Mouse (Mus musculus) stomach, embryonic 14.5 days (tissue): ENCODE measurements at regions not wholly inside any gene's neighbourhood (a gene's known extent, or its start where the extent isn't known, plus 50 kb on each side); places are given as distances from the start of the nearest gene placed in this dataset.

Experiments used
- ATAC-seq: fragments of 200-750 bp; cut with Nextera tagmentation; 2 replicates; pipeline ENCODE4 v1.8.0; 2017; ENCODE audit warnings: low read depth, moderate TSS enrichment; ENCODE audit not compliant: insufficient number of reproducible peaks, insufficient read depth, low FRiP score
- H3K27ac ChIP-seq: fragments of 300-500 bp; sonication (generic); 2 replicates; pipeline ENCODE4 v1.5.1; 2014; ENCODE audit warnings: mild to moderate bottlenecking, low read length, moderate library complexity, mixed read lengths
- H3K27me3 ChIP-seq: fragments of 300-500 bp; sonication (generic); 2 replicates; pipeline ENCODE4 v1.6.1; 2014; ENCODE audit warnings: low read length, control low read depth, mixed read lengths; ENCODE audit not compliant: control insufficient read depth, insufficient read depth
- H3K36me3 ChIP-seq: fragments of 300-500 bp; sonication (generic); 2 replicates; pipeline ENCODE4 v1.6.1; 2014; ENCODE audit warnings: mild to moderate bottlenecking, control low read depth, low read length, moderate library complexity, mixed read lengths; ENCODE audit not compliant: control insufficient read depth, insufficient read depth
- H3K4me1 ChIP-seq: fragments of 300-500 bp; sonication (generic); 2 replicates; pipeline ENCODE4 v1.6.1; 2014; ENCODE audit warnings: low read length, control low read depth, mixed read lengths; ENCODE audit not compliant: control insufficient read depth, insufficient read depth
- H3K4me2 ChIP-seq: fragments of 300-500 bp; sonication (generic); replicated peaks from 2 replicates; pipeline ENCODE4 v1.6.1; 2014; ENCODE audit warnings: low read depth, low read length, control low read depth
- H3K4me3 ChIP-seq: fragments of 300-500 bp; sonication (generic); 2 replicates; pipeline ENCODE4 v1.5.1; 2014; ENCODE audit warnings: low read depth, low read length, control low read depth
- H3K9ac ChIP-seq: fragments of 300-500 bp; sonication (generic); replicated peaks from 2 replicates; pipeline ENCODE4 v1.6.1; 2014; ENCODE audit warnings: low read depth, mild to moderate bottlenecking, control low read depth, low read length, moderate library complexity, mixed read lengths
- H3K9me3 ChIP-seq: fragments of 300-500 bp; sonication (generic); 2 replicates; pipeline ENCODE4 v1.6.1; 2016; ENCODE audit warnings: low read depth, low read length, control low read depth; ENCODE audit not compliant: control insufficient read depth
- WGBS: fragments of 180-500 bp; shearing (Covaris S2); extraction: QIAGEN DNeasy Blood & Tissue Kit; methylation state at CpG from one replicate; pipeline ENCODE4 v1.1.7; 2014; 5-methylcytosine and 5-hydroxymethylcytosine counted together

DNA sequence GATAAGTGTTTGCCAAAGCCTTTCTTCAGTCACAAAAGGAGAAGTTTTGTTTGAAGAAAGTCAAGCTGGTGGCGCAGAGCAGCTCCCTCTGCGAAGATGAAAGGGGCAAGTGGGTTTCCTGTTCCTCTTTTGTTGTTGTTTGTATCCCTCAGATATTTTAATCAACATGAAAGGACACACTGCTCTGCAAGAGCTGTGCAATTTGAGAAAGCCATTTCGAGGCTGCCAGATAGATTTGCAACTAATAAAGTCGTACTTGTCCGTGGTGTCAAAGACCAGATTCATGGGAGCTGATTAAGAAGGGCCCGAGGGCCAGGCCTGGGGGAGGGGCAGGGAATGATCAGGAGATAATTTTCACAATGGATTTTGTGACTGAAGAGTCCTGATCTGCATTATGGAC lies 177.7 kb downstream of the Pros1 start:
- no peak for ATAC-seq
- H3K9ac ChIP-seq, result no peak overlapping the region
- no peaks in the 10 kb centered on the region for H3K27me3 ChIP-seq
- no peaks in the 10 kb centered on the region for H3K9me3 ChIP-seq
- H3K4me3 ChIP-seq, result no peak overlapping the region
- H3K4me1 ChIP-seq, result no peaks in the 10 kb centered on the region
- H3K27ac ChIP-seq, result no peak overlapping the region
- no peaks in the 10 kb centered on the region for H3K36me3 ChIP-seq
- 53% methylated on average over 6 of the region's 6 CpGs for WGBS
- H3K4me2 ChIP-seq, result no peak overlapping the region

DNA sequence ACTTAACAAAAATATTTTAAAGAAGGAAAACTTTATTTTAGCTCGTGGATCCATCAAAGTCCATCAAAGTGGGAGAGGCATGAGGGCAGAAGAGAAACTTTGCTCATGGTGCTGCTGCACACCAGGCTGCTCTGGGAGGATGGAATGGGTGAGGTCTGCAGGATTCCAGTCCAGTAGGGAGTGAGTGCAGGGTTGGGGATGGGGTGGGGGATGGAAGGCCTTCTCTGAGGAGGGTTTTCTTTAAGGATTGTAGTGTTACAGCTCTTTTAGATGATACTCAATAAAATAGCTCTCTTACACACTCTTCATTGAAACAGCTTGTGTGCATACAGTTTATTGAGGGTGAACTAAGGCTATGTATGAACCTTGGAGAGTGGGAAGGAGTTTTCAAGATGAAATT lies 195.0 kb downstream of the Pros1 start:
- Histone ChIP-seq H3K4me2 (no peak overlapping the region), H3K4me3 (no peak overlapping the region), H3K27me3 (no peaks in the 10 kb centered on the region), H3K36me3 (no peaks in the 10 kb centered on the region), H3K4me1 (no peaks in the 10 kb centered on the region), H3K9me3 (no peaks in the 10 kb centered on the region), H3K27ac (no peak overlapping the region), H3K9ac (no peak overlapping the region)
- ATAC-seq, result no peak
- 70% methylated on average over 1 of the region's 1 CpGs for WGBS

DNA sequence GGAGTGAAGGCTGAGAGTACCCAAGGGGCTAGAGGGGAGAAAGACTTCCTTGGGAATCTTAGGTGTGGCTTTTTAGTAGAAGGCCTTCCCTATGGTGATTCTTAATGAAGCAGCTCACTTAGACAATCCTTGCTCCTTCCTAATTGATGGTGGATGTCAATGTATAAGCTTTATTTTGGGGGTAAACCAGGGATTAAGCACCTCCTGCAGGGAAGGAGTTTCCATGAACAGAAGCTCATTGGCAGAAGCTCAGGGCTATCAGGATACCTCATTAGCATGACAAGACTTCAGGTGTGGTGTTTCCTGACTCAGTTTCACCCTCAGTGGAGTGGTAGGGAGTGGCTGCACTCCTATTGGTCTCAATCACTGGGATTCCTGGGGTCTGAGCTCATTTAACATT lies 208.8 kb downstream of the Pros1 start:
- no peaks in the 10 kb centered on the region for H3K36me3 ChIP-seq
- no peaks in the 10 kb centered on the region for H3K27me3 ChIP-seq
- H3K4me1 ChIP-seq, result no peaks in the 10 kb centered on the region
- no peak overlapping the region for H3K9ac ChIP-seq
- no peak overlapping the region for H3K27ac ChIP-seq
- H3K4me3 ChIP-seq, result no peak overlapping the region
- no peaks in the 10 kb centered on the region for H3K9me3 ChIP-seq
- H3K4me2 ChIP-seq, result no peak overlapping the region
- no peak for ATAC-seq

DNA sequence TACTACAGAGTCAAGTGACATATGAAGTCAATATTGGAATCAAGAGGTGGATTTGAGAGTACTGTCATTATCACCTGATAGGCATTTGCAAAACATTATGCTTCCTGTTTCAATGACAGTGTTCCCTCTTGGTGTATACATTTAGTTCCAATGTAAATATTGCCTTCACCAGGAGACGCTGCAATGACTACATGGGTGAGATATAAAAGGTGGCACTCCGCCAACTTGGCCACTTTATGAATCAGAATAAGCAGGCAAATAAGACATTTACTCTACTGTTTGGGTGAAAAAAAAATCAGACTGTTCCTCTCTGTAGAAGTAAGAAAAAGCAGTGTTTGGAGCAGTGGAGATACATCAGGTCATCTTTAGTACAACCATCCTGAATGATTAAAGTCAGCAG lies 215.9 kb downstream of the Pros1 start:
- no peak for ATAC-seq
- WGBS, result 53% methylated on average over 2 of the region's 2 CpGs
- H3K4me3 ChIP-seq, result no peak overlapping the region
- no peak overlapping the region for H3K4me2 ChIP-seq
- H3K27me3 ChIP-seq, result no peaks in the 10 kb centered on the region
- no peaks in the 10 kb centered on the region for H3K36me3 ChIP-seq
- H3K9ac ChIP-seq, result no peak overlapping the region
- H3K9me3 ChIP-seq, result no peaks in the 10 kb centered on the region
- H3K27ac ChIP-seq, result no peak overlapping the region
- H3K4me1 ChIP-seq, result no peaks in the 10 kb centered on the region

DNA sequence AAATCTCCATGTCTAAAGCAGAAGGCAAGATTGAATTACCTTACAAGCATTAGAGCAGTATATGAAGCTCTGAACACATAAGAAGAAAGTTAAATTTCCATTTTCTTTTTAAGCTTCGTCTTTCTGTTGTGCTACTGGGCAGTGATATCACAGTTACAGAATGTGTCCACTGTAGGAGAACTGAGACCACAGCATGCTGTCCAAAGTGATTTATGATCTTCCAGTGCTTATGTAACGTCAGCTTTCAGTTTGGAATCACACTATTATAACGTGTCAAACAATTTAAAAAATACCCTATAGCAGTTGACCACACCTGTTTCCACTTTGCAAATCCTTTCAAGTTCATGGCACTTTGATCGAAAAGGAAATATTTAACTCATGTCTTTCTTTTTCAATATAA lies 221.7 kb downstream of the Pros1 start:
- Histone ChIP-seq H3K27me3 (no peaks in the 10 kb centered on the region), H3K9ac (no peak overlapping the region), H3K4me2 (no peak overlapping the region), H3K4me1 (no peaks in the 10 kb centered on the region), H3K4me3 (no peak overlapping the region), H3K36me3 (no peaks in the 10 kb centered on the region), H3K9me3 (no peaks in the 10 kb centered on the region), H3K27ac (no peak overlapping the region)
- 40% methylated on average over 4 of the region's 4 CpGs for WGBS
- no peak for ATAC-seq

DNA sequence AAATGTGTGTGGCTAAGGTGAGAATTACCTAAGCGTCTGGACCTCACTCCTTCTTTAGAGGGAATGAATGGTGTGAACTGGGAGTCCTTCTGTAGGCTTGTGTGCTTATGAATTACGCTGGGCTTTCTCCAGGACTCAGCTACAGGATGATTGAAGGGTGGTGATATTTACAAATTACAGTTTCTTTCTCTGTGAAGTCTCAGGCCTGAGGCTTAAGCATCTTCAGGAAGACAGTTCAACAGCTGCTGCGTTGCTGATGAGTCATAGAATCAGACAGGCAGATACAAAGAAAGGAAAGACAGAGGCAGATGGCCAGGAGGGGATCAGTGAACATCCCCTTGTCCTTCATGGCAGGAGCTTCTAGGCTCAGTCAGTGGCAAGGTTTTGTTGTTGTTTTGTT lies 227.3 kb downstream of the Pros1 start:
- H3K4me3 ChIP-seq, result no peak overlapping the region
- no peaks in the 10 kb centered on the region for H3K9me3 ChIP-seq
- H3K27ac ChIP-seq, result no peak overlapping the region
- no peaks in the 10 kb centered on the region for H3K36me3 ChIP-seq
- 69% methylated on average over 3 of the region's 3 CpGs for WGBS
- ATAC-seq, result no peak
- no peak overlapping the region for H3K4me2 ChIP-seq
- H3K27me3 ChIP-seq, result no peaks in the 10 kb centered on the region
- no peaks in the 10 kb centered on the region for H3K4me1 ChIP-seq
- H3K9ac ChIP-seq, result no peak overlapping the region

DNA sequence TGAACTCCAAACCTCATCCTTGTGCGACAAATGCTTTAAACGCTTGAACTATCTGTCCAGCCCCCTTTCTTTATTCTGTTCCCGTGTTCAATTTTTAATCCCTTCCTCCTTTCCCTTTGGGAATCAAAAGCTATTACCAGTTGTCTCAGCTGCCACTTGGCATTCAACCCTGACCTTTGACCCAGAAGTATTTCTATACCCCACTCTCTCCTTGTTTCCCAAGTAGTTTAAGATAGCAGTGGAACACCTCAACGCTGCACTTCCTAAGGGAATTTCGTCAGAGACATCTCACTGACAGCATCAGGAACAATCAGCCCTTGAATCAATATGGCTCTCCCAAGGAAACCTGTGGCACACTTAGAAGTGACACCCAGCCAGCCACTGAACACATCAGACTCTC lies 229.1 kb downstream of the Pros1 start:
- no peak for ATAC-seq

DNA sequence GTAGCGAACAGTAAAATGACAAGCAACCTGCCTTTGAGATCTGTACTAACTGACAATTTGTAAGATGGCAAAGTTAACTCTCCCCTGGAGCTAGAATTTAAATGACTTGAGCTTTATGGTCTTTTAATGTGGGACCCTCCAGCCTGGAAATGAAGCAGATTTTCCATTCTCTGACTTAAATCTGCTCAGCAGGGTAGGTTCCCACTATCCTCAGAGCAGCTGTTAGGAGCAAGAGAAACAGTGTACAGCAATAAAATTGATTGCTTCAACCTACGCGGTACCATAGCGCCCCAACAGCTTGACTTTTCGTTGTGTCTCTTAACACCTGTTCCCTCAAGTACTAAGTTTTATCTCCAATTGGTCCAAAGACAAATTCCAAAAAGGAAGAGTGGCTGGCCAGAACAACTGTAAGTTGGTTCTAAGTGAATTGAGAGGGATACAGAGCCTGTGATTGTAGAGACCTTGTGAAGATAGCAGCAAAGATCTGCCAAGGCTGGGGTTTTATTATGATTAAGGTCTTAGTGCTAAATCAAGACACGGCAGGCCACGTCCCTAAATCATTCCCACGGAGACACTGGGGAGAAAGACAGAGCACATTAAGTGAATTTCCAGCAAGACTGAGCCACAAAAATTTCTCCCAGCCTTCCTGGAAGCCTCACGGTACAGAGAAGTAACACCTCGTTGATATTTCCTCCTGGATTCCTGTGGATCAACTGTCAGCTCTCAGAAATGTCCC lies 230.1 kb downstream of the Pros1 start:
- H3K36me3 ChIP-seq, result no peaks in the 10 kb centered on the region
- no peaks in the 10 kb centered on the region for H3K27me3 ChIP-seq
- ATAC-seq, result no peak
- H3K9ac ChIP-seq, result no peak overlapping the region
- WGBS, result 54% methylated on average over 10 of the region's 10 CpGs
- H3K27ac ChIP-seq, result no peak overlapping the region
- H3K9me3 ChIP-seq, result no peaks in the 10 kb centered on the region
- no peak overlapping the region for H3K4me3 ChIP-seq
- H3K4me2 ChIP-seq, result no peak overlapping the region
- no peaks in the 10 kb centered on the region for H3K4me1 ChIP-seq

More for the DNA sequence above, 229.1 kb downstream of the Pros1 start:
- no peaks in the 10 kb centered on the region for H3K4me1 ChIP-seq
- no peaks in the 10 kb centered on the region for H3K9me3 ChIP-seq
- H3K36me3 ChIP-seq, result no peaks in the 10 kb centered on the region
- no peaks in the 10 kb centered on the region for H3K27me3 ChIP-seq
- H3K4me3 ChIP-seq, result no peak overlapping the region
- H3K9ac ChIP-seq, result no peak overlapping the region
- 74% methylated on average over 5 of the region's 5 CpGs for WGBS
- H3K4me2 ChIP-seq, result no peak overlapping the region
- H3K27ac ChIP-seq, result no peak overlapping the region

DNA sequence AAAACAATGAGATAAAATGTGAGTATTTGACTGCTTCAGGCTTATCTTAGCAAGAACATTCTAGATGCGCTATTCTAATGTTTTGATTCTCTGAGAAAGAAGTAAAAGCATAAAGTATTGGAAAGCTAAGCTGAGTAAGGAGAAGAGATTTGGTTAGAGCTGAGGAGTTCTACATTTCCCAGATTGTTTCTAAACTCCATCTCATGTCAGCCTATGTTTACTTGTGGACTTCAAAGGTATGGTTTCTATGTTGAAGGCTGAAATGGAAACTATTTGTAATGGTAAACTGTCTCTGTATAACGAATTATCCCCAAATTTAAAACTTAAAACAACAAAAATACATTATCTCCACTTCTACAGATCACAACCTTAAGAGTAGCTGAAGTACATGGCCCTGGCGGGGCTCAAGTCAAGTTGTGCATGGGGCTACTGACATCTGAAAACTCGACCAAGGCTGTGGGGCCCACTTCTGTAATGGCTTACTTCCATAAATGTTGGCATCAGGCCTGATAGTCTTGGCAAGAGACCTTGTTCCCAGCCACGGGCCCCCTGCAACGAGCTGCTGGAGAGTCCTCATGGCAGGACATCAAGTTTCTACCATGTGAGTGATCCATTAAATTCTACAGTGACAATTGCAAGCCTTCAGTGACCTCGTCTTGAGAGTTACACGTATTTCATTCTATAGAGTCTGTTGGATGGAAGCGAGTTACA lies 232.1 kb downstream of the Pros1 start:
- ATAC-seq, result no peak
- no peak overlapping the region for H3K27ac ChIP-seq
- WGBS, result 59% methylated on average over 9 of the region's 9 CpGs

More for the DNA sequence above, 232.1 kb downstream of the Pros1 start:
- Histone ChIP-seq H3K36me3 (no peaks in the 10 kb centered on the region), H3K27me3 (no peaks in the 10 kb centered on the region), H3K4me1 (no peaks in the 10 kb centered on the region), H3K4me2 (no peak overlapping the region), H3K9ac (no peak overlapping the region), H3K9me3 (no peaks in the 10 kb centered on the region), H3K4me3 (no peak overlapping the region)
